Mouse (Mus musculus) heart, embryonic 14.5 days (tissue): ENCODE data around the gene Kdm1a. TPM values are rescaled to one million over a fixed set of nuclear protein-coding genes. Genes with fewer than 3 reads are reported as not detected.
A peak's percentile ranks its signal among the peaks of the same experiment; 100 is the strongest.

Source experiments
- ATAC-seq: fragments of 200-750 bp; cut with Nextera tagmentation; 2 replicates; pipeline ENCODE4 v1.8.0; 2017; ENCODE audit warnings: low read depth, moderate TSS enrichment; ENCODE audit not compliant: insufficient number of reproducible peaks, insufficient read depth, low FRiP score
- H3K27ac ChIP-seq, 2 experiments: fragments of 200-500 bp in 1 of 2; fragments of 300-500 bp in 1 of 2; sonication (generic) in 1 of 2; replicated peaks in 1 of 2; 2 replicates each; pipeline ENCODE4 v1.5.1; 2012 to 2014; ENCODE audit warnings: low read depth in 2 of 2, low read length in 2 of 2, control low read depth in 1 of 2, mild to moderate bottlenecking in 1 of 2, mixed read lengths in 1 of 2; ENCODE audit not compliant: control insufficient read depth in 1 of 2, insufficient read depth in 1 of 2
- H3K27me3 ChIP-seq: fragments of 300-500 bp; sonication (generic); 2 replicates; pipeline ENCODE4 v1.6.1; 2014; ENCODE audit warnings: mild to moderate bottlenecking, low read length, control low read depth; ENCODE audit not compliant: control insufficient read depth, insufficient read depth
- H3K36me3 ChIP-seq: fragments of 300-500 bp; sonication (generic); 2 replicates; pipeline ENCODE4 v1.6.1; 2014; ENCODE audit warnings: mild to moderate bottlenecking, control low read depth, low read length, mixed read lengths; ENCODE audit not compliant: control insufficient read depth, insufficient read depth
- H3K4me1 ChIP-seq, 2 experiments: fragments of 200-500 bp in 1 of 2; fragments of 300-500 bp in 1 of 2; sonication (generic) in 1 of 2; 2 replicates each; pipeline ENCODE4 v1.6.1; 2012 to 2014; ENCODE audit warnings: low read length in 2 of 2, control low read depth in 1 of 2, mixed read lengths in 1 of 2; ENCODE audit not compliant: control insufficient read depth in 2 of 2, insufficient read depth in 2 of 2
- H3K4me2 ChIP-seq: fragments of 300-500 bp; sonication (generic); 2 replicates; pipeline ENCODE4 v1.6.1; 2014; ENCODE audit warnings: mild to moderate bottlenecking, low read length
- H3K4me3 ChIP-seq, 2 experiments: fragments of 200-500 bp in 1 of 2; fragments of 300-500 bp in 1 of 2; sonication (generic) in 1 of 2; 2 replicates each; pipeline ENCODE4 v1.5.1; 2012 to 2014; ENCODE audit warnings: low read length in 2 of 2, mild to moderate bottlenecking in 2 of 2, control low read depth in 1 of 2, low read depth in 1 of 2, moderate library complexity in 1 of 2; ENCODE audit not compliant: control insufficient read depth in 1 of 2, insufficient read depth in 1 of 2
- H3K9ac ChIP-seq: fragments of 300-500 bp; sonication (generic); 2 replicates; pipeline ENCODE4 v1.6.1; 2014; ENCODE audit warnings: mild to moderate bottlenecking, low read length
- H3K9me3 ChIP-seq: fragments of 300-500 bp; sonication (generic); 2 replicates; pipeline ENCODE4 v1.6.1; 2016; ENCODE audit warnings: low read length, control low read depth; ENCODE audit not compliant: control insufficient read depth
- WGBS: fragments of 180-500 bp; shearing (Covaris S2); extraction: QIAGEN DNeasy Blood & Tissue Kit; methylation state at CpG from one replicate; pipeline ENCODE4 v1.1.7; 2014; 5-methylcytosine and 5-hydroxymethylcytosine counted together
- polyA plus RNA-seq: library from polyadenylated mRNA; unstranded; fragments of >200 nt; fragmentation: Nextera tagmentation; extraction: Ambion mirVana; gene quantifications from 2 replicates; pipeline ENCODE4 v1.2.1, GENCODE M21; 2014

The Kdm1a gene
- polyA plus RNA-seq, 1 experiment from 2014 or later: 45.9 TPM

GRCm38 (mm10) chr4:136559690-136560089 is 42.8 kb downstream of the Kdm1a start:
- Histone ChIP-seq H3K4me2 (no peak overlapping the region), H3K27ac (no peak overlapping the region), H3K9me3 (no peaks in the 10 kb centered on the region), H3K27me3 (no peaks in the 10 kb centered on the region), H3K4me1 (no peaks in the 10 kb centered on the region), H3K36me3 (peaks cover 92% of the 10 kb centered on the region), H3K4me3 (no peak overlapping the region), H3K9ac (no peak overlapping the region)
- 90% methylated on average over 2 of the region's 2 CpGs for WGBS
- no peak for ATAC-seq

- Histone ChIP-seq H3K4me2 (no peak overlapping the region), H3K27me3 (no peaks in the 10 kb centered on the region), H3K27ac (no peak overlapping the region), H3K4me1 (no peaks in the 10 kb centered on the region; a peak in 1 of 4 replicates), H3K9me3 (no peaks in the 10 kb centered on the region), H3K9ac (no peak overlapping the region), H3K36me3 (peaks cover 95% of the 10 kb centered on the region), H3K4me3 (no peak overlapping the region)
- 93% methylated on average over 2 of the region's 2 CpGs for WGBS
- no peak for ATAC-seq
Measured at GRCm38 (mm10) chr4:136557638-136558037, 44.9 kb downstream of the Kdm1a start.

- Histone ChIP-seq H3K4me2 (no peak overlapping the region), H3K36me3 (peaks cover 93% of the 10 kb centered on the region), H3K27ac (no peak overlapping the region), H3K9me3 (no peaks in the 10 kb centered on the region), H3K27me3 (no peaks in the 10 kb centered on the region), H3K4me1 (peaks cover 3 to 18% of the 10 kb centered on the region in 2 experiments), H3K4me3 (no peak overlapping the region), H3K9ac (no peak overlapping the region)
- no peak for ATAC-seq
- WGBS: 19% methylated on average over 1 of the region's 1 CpGs
Measured at GRCm38 (mm10) chr4:136553108-136553507, 49.4 kb downstream of the Kdm1a start.

- Histone ChIP-seq H3K4me1 (peaks cover 6 to 31% of the 10 kb centered on the region in 2 experiments), H3K4me3 (no peak overlapping the region), H3K27me3 (no peaks in the 10 kb centered on the region), H3K27ac (peak overlapping the region; percentile 30 to 63), H3K36me3 (peaks cover 93% of the 10 kb centered on the region), H3K9me3 (no peaks in the 10 kb centered on the region), H3K9ac (no peak overlapping the region), H3K4me2 (no peak overlapping the region)
- ATAC-seq: no peak
- WGBS: 9% methylated on average over 1 of the region's 1 CpGs
Measured at GRCm38 (mm10) chr4:136548381-136548801, 54.1 kb downstream of the Kdm1a start.

GRCm38 (mm10) chr4:136547721-136548120 is 54.8 kb downstream of the Kdm1a start:
- H3K9ac ChIP-seq: no peak overlapping the region
- H3K27me3 ChIP-seq: no peaks in the 10 kb centered on the region
- 68% methylated on average over 1 of the region's 1 CpGs for WGBS
- no peaks in the 10 kb centered on the region for H3K9me3 ChIP-seq
- ATAC-seq: no peak
- H3K36me3 ChIP-seq: peaks cover 93% of the 10 kb centered on the region
- peaks cover 6 to 33% of the 10 kb centered on the region in 2 experiments for H3K4me1 ChIP-seq
- H3K4me3 ChIP-seq: no peak overlapping the region
- H3K4me2 ChIP-seq: no peak overlapping the region
- peak overlapping the region; percentile 8 to 63; a peak in 3 of 4 replicates for H3K27ac ChIP-seq

GRCm38 (mm10) chr4:136546279-136547045 is 56.1 kb downstream of the Kdm1a start:
- no peak for ATAC-seq
- no peaks in the 10 kb centered on the region for H3K9me3 ChIP-seq
- H3K27ac ChIP-seq: no peak overlapping the region
- no peaks in the 10 kb centered on the region for H3K27me3 ChIP-seq
- no peak overlapping the region for H3K9ac ChIP-seq
- no peak overlapping the region for H3K4me2 ChIP-seq
- no peak overlapping the region for H3K4me3 ChIP-seq
- peaks cover 6 to 43% of the 10 kb centered on the region in 2 experiments for H3K4me1 ChIP-seq
- WGBS: 45% methylated on average over 3 of the region's 3 CpGs
- H3K36me3 ChIP-seq: peaks cover 93% of the 10 kb centered on the region

GRCm38 (mm10) chr4:136545151-136545550 is 57.4 kb downstream of the Kdm1a start:
- ATAC-seq: no peak

GRCm38 (mm10) chr4:136526412-136526811 is 76.1 kb downstream of the Kdm1a start:
- no peak for ATAC-seq
- Histone ChIP-seq H3K4me2 (no peak overlapping the region), H3K4me3 (no peak overlapping the region), H3K27ac (no peak overlapping the region), H3K27me3 (no peaks in the 10 kb centered on the region), H3K4me1 (no peaks in the 10 kb centered on the region), H3K9ac (no peak overlapping the region), H3K36me3 (peaks cover 23% of the 10 kb centered on the region), H3K9me3 (no peaks in the 10 kb centered on the region)
- 16% methylated on average over 4 of the region's 4 CpGs for WGBS

More at GRCm38 (mm10) chr4:136545151-136545550, 57.4 kb downstream of the Kdm1a start:
- peaks cover 6 to 43% of the 10 kb centered on the region in 2 experiments for H3K4me1 ChIP-seq
- no peak overlapping the region for H3K9ac ChIP-seq
- H3K4me3 ChIP-seq: no peak overlapping the region
- WGBS: 90% methylated on average over 3 of the region's 3 CpGs
- H3K9me3 ChIP-seq: no peaks in the 10 kb centered on the region
- no peak overlapping the region for H3K4me2 ChIP-seq
- H3K36me3 ChIP-seq: peaks cover 93% of the 10 kb centered on the region
- H3K27ac ChIP-seq: no peak overlapping the region
- no peaks in the 10 kb centered on the region for H3K27me3 ChIP-seq
